ENCODE assay signal across 13 mouse cellular contexts in the genomic region with DNA sequence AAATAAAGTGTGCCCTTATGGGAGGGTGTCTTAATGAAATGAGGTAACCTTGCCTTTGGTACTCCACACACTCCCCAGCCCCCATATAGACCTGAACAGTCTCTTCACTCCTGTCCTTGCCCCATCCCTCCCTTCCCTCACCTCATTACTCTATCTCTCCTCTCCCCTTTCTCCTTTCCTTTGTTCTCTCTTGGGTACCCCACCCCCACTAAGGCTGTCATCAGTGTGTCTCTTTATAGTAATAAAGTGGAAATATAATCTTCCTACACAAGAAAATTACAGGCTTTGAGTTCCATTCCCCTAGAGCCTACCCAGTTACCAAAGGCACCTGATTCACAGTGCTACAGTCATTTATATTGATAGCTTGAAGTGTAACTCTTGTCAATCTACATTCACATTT.
"Had no signal": no experiment of that assay in that cellular context is flagged by ENCODE, and none has a peak within 500 bp of the region (broad histone marks: within the 10 kb centered on the region; RNA-seq: fewer than 3 reads in every experiment).

No protein-coding gene starts in this region.

- H3K4me2 ChIP-seq: lung, embryonic 14.5 days; midbrain, embryonic 13.5 days had no signal

- H3K9me3 ChIP-seq: midbrain, embryonic 10.5 days; midbrain, embryonic 13.5 days had no signal

- H3K27ac ChIP-seq: midbrain, embryonic 10.5 days; midbrain, embryonic 13.5 days had no signal

- H3K4me3 ChIP-seq: midbrain, embryonic 10.5 days; midbrain, embryonic 13.5 days; myocyte had no signal

- ATAC-seq: midbrain, embryonic 13.5 days; midbrain, embryonic 16.5 days had no signal

- DNase-seq: lung, adult 18-20 months; lung, embryonic 14.5 days; lung, postnatal 10 days; lung, postnatal 4 days; retina, postnatal 1 day; right cerebral cortex, adult 18-20 months; right cerebral cortex, postnatal 25 days; right cerebral cortex, postnatal 4 days; spleen, adult 18-20 months had no signal

- H3K27me3 ChIP-seq: midbrain, embryonic 13.5 days had no signal

- H3K9ac ChIP-seq: lung, embryonic 14.5 days; midbrain, embryonic 13.5 days had no signal

- H3K36me3 ChIP-seq: midbrain, embryonic 10.5 days; midbrain, embryonic 13.5 days had no signal
